Mouse (Mus musculus) erythroblast, embryonic 14.5 days (primary cell): ENCODE results near the gene Chrm3. TPM values are rescaled to one million over a fixed set of nuclear protein-coding genes. Genes with fewer than 3 reads are reported as not detected.

Experiments used
- H3K27me3 ChIP-seq: 2 replicates; pipeline ENCODE4 v1.6.1; 2012; ENCODE audit warnings: inconsistent platforms; ENCODE audit not compliant: control insufficient read depth
- H3K36me3 ChIP-seq: 2 replicates; pipeline ENCODE4 v1.6.1; 2012; ENCODE audit warnings: mild to moderate bottlenecking, inconsistent platforms; ENCODE audit not compliant: control insufficient read depth
- H3K4me1 ChIP-seq: 2 replicates; pipeline ENCODE4 v1.6.1; 2012; ENCODE audit warnings: inconsistent platforms; ENCODE audit not compliant: control insufficient read depth
- H3K4me3 ChIP-seq: replicated peaks from 2 replicates; pipeline ENCODE3; 2012; ENCODE audit warnings: moderate library complexity, mild to moderate bottlenecking, inconsistent platforms
- H3K9me3 ChIP-seq: 2 replicates; pipeline ENCODE4 v1.6.1; 2012; ENCODE audit warnings: low read length, inconsistent platforms, mixed read lengths; ENCODE audit not compliant: control insufficient read depth
- GATA1 ChIP-seq: IDR thresholded peaks from 2 replicates; pipeline ENCODE4 v1.6.1; 2012; ENCODE audit warnings: low read length, inconsistent platforms, mixed read lengths
- TAL1 ChIP-seq: IDR thresholded peaks from 3 replicates; pipeline ENCODE4 v1.6.1; 2012; ENCODE audit warnings: low read length, inconsistent platforms, mixed read lengths
- polyA plus RNA-seq: library from polyadenylated mRNA; stranded (reverse); fragments of >175 nt; gene quantifications from 2 replicates; pipeline ENCODE4 v1.2.3, GENCODE M21; 2012

The Chrm3 gene
- polyA plus RNA-seq, 1 experiment, result not detected

DNA sequence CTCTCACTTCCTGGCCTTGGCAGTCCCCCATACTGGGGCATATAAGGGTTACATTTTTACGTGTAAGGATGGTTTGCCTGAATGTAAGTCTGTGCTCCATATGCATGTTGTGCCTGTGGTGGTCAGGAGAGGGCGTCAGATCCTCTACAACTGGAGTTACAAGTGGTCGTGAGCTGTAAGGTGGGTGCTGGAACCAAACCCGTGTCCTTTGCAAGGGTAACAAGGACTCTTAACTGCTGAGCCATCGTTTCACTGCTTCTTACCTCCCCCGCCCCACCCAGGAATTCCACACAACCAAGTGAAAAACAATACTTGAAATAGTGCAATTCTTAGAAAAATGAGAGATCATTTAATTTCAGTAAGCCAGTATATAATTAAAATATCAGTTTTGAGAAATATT lies 330.7 kb downstream of the Chrm3 start:
- no peaks in the 10 kb centered on the region for H3K4me1 ChIP-seq
- TF ChIP-seq TAL1, result no peak
- no peak for TF ChIP-seq GATA1
- H3K9me3 ChIP-seq, result no peaks in the 10 kb centered on the region
- no peak overlapping the region for H3K4me3 ChIP-seq
- no peaks in the 10 kb centered on the region for H3K36me3 ChIP-seq
- H3K27me3 ChIP-seq, result no peaks in the 10 kb centered on the region

DNA sequence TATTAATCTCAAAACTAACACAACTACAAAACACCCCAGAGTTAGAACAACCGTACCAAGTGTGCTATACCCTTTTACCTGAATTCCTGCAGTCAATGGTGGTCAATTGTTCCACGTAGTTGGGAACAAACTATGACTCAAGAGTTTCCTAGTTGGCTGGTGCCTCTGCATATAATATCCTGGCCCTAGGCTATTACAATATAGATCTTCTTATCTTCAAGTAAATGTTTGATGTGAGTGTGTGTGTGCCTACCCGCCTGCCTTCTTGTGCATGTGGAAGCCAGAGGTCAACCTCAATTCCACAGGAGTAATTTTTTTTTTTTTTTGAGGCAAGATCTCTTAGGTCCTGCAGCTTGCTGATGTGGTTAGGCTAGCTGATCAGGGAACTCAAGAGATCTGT lies 335.5 kb downstream of the Chrm3 start:
- no peaks in the 10 kb centered on the region for H3K9me3 ChIP-seq
- no peak overlapping the region for H3K4me3 ChIP-seq
- no peaks in the 10 kb centered on the region for H3K4me1 ChIP-seq
- no peaks in the 10 kb centered on the region for H3K27me3 ChIP-seq
- TF ChIP-seq GATA1 (no peak), TAL1 (no peak)
- no peaks in the 10 kb centered on the region for H3K36me3 ChIP-seq

DNA sequence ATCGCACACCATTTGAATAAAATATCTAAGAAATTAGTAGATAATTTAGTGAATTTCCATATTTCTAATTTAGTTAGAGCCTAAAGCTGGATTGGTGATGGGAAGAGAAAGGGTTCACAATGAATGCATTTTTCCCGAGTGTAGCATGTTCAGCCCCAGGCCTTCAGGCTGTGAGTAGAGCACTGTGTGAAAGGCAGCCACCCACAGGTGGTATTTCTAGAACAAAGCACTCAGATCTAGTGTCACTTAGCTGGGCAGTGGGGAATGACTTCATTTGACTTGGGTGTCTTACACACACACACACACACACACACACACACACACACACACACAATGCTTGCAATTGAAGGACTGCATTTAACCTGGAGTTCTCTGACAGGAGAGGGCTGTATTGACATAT lies 337.5 kb downstream of the Chrm3 start:
- no peaks in the 10 kb centered on the region for H3K36me3 ChIP-seq
- TF ChIP-seq GATA1 (no peak), TAL1 (no peak)
- no peak overlapping the region for H3K4me3 ChIP-seq
- H3K4me1 ChIP-seq, result no peaks in the 10 kb centered on the region
- no peaks in the 10 kb centered on the region for H3K9me3 ChIP-seq
- H3K27me3 ChIP-seq, result no peaks in the 10 kb centered on the region

DNA sequence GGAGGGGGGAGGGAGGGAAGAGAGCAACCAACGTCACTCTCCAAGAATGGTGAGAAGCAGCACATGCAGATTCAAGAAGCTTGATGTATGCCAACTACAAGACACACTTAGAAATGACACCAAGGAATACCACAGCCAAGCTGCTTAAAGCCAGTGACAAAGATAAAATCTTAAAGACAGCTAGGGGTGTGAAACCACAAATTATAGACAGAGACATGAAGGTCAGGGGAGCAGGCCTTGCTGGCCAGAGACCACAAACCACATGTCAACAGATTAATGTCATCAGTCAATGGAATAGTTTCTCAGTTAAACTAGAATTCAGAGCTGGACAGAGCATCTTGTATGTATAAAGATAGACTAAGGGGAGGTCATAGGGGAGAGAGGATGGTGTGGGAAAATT lies 341.4 kb downstream of the Chrm3 start:
- Histone ChIP-seq H3K36me3 (no peaks in the 10 kb centered on the region), H3K4me1 (no peaks in the 10 kb centered on the region), H3K27me3 (no peaks in the 10 kb centered on the region), H3K4me3 (no peak overlapping the region), H3K9me3 (no peaks in the 10 kb centered on the region)
- TF ChIP-seq GATA1, result no peak
- no peak for TF ChIP-seq TAL1

DNA sequence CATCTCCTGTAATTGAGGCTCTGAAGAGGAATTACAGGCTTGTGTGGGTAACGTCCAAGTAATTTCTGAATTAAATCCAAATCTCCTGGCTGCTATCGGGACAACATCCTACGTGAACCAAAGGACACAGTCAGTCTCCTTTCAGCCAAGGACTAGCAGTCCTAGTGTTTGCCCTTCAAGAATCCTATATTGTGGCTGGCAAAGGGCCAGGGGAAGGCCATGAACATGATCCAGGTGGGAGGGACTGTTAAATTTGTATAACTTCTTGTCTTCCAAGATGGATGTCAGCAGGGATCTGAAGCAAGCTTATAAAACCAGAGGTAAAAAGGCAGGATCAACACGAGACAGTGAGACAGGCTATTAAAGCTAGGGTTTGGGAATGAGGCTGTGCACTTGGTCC lies 357.7 kb downstream of the Chrm3 start:
- no peak overlapping the region for H3K4me3 ChIP-seq
- H3K36me3 ChIP-seq, result no peaks in the 10 kb centered on the region
- no peaks in the 10 kb centered on the region for H3K9me3 ChIP-seq
- TF ChIP-seq GATA1 (no peak), TAL1 (no peak)
- no peaks in the 10 kb centered on the region for H3K4me1 ChIP-seq
- no peaks in the 10 kb centered on the region for H3K27me3 ChIP-seq

DNA sequence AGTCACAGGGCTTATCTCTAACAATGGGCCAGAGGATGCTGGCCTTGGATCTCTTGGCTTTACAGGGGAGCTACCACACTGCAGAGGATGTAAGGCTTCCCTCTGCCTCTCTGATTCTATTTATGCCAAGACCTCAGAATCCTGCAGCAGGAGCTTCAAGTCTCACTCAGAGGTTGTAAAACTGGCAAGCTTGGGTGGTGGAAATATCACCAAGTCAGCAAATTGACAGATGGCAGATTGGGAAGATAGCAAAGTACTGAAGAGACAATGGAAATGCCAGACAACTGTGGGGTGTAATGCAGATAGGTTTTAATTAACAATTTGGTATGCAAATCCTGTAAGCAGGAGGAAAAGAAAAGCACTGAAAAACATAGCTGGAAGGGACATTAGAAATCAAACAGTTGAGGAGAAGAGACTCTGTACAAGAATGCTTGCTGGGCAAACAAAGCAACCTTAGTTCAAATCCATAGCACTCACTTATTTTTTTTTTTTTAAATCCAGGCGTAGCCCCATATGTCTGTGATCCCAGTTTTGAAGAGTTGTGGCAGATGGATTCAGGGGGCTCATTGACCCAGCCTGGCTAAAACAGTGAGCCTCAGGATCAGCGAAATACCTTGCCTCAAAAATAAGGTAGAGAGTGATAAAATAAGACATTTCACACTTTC lies 362.9 kb downstream of the Chrm3 start:
- Histone ChIP-seq H3K9me3 (no peaks in the 10 kb centered on the region), H3K36me3 (no peaks in the 10 kb centered on the region), H3K4me1 (no peaks in the 10 kb centered on the region), H3K27me3 (no peaks in the 10 kb centered on the region), H3K4me3 (no peak overlapping the region)
- no peak for TF ChIP-seq GATA1
- no peak for TF ChIP-seq TAL1

DNA sequence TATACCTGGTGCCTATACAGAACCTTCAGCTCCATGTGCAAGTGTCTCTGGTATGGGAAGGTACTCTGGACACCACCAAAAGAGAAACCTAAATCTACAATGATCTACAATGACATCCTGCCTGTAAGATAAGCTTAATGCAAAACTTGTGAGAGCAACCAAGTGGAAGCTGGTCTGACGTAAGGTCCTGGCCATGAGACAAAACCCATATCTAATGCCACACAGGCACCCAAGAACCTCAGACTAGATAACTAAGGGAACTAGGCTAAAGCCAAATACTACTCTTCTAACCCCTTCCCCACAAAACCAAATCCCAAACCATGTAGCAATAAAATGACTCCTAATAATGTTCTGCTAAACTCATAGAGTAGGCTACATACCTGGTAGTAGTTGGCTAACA lies 364.8 kb downstream of the Chrm3 start:
- Histone ChIP-seq H3K27me3 (no peaks in the 10 kb centered on the region), H3K4me1 (no peaks in the 10 kb centered on the region), H3K36me3 (no peaks in the 10 kb centered on the region), H3K9me3 (no peaks in the 10 kb centered on the region), H3K4me3 (no peak overlapping the region)
- TF ChIP-seq TAL1, result no peak

DNA sequence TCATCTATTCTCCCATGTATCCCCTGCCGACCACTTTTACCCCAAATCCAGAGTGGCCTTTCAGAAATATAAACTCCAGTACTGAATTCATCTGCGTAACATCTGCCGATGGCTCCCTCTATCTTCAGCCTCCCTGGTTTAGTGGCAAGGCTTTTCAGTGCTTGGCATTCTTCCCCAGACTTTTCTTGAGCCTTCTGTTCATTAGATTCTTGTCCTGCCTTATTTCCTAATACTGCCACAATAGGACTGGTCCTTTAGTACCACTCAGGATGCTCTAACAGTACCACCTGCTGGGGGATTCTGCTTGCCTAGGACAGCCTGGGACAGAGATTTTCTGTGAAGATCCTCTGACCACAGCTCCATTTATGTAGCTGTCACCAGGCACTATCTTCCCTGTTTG lies 367.1 kb downstream of the Chrm3 start:
- H3K4me1 ChIP-seq, result no peaks in the 10 kb centered on the region

DNA sequence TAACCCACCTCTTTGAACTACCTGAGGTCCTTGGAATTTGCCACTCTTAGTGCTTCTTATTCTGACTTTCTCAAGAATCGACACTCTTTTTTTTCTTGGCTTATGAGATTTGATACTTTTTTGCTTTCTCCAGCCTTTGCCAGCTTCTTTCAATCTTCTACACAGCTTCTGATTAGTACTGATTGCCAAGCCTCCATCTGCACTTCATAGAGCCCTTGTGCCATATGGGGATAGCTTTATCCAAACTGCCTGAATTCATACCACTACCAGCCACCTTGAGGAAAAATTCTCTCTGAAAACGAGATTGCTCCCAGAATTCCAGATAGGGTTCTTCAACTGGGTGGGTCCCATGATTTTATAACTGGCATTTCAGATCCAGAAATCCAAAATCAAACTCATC lies 368.0 kb downstream of the Chrm3 start:
- Histone ChIP-seq H3K9me3 (no peaks in the 10 kb centered on the region), H3K4me3 (no peak overlapping the region), H3K36me3 (no peaks in the 10 kb centered on the region), H3K4me1 (no peaks in the 10 kb centered on the region), H3K27me3 (no peaks in the 10 kb centered on the region)
- no peak for TF ChIP-seq GATA1
- no peak for TF ChIP-seq TAL1

More for the DNA sequence above, 367.1 kb downstream of the Chrm3 start:
- Histone ChIP-seq H3K4me3 (no peak overlapping the region), H3K27me3 (no peaks in the 10 kb centered on the region), H3K9me3 (no peaks in the 10 kb centered on the region), H3K36me3 (no peaks in the 10 kb centered on the region)
- TF ChIP-seq GATA1 (no peak), TAL1 (no peak)

DNA sequence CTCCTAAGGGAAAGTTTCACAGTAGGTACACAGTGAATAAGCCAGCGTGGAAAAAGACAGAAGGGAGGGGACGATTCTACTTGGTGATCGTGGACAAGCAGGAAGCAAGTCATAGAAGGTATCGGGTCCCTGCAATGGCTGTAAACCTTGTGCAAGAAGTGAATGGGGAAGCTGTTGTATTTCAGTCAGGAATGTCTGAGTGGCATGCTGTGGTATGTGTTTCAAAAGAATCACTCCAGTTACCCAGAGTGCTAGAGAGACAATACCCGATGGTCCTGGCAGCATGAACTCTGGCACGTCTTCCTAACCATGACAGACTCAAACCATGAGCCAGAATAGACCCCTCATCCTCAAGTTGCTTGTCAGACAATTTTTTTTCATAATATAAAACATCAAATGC lies 375.0 kb downstream of the Chrm3 start:
- no peaks in the 10 kb centered on the region for H3K36me3 ChIP-seq
- no peaks in the 10 kb centered on the region for H3K4me1 ChIP-seq
- H3K4me3 ChIP-seq, result no peak overlapping the region
- H3K27me3 ChIP-seq, result no peaks in the 10 kb centered on the region
- no peaks in the 10 kb centered on the region for H3K9me3 ChIP-seq
- no peak for TF ChIP-seq TAL1
- no peak for TF ChIP-seq GATA1
